Mouse (Mus musculus) hindbrain, embryonic 14.5 days (tissue): ENCODE results near the gene Slx4ip. TPM values are rescaled to one million over a fixed set of nuclear protein-coding genes. Genes with fewer than 3 reads are reported as not detected.

ENCODE experiments used
- ATAC-seq: fragments of 200-750 bp; cut with Nextera tagmentation; 2 replicates; pipeline ENCODE4 v1.8.0; 2017; ENCODE audit warnings: moderate number of reproducible peaks, mild to moderate bottlenecking, moderate TSS enrichment, moderate library complexity; ENCODE audit not compliant: low FRiP score
- DNase-seq: peaks from one replicate; pipeline ENCODE4 v3.0.0-alpha.2; 2015; ENCODE audit warnings: low spot score
- H3K27ac ChIP-seq: fragments of 300-500 bp; sonication (generic); 2 replicates; pipeline ENCODE4 v1.5.1; 2014; ENCODE audit warnings: mild to moderate bottlenecking, moderate library complexity
- H3K27me3 ChIP-seq: fragments of 300-500 bp; sonication (generic); 2 replicates; pipeline ENCODE4 v1.6.1; 2014; ENCODE audit warnings: mild to moderate bottlenecking, low read length, mixed read lengths; ENCODE audit not compliant: control insufficient read depth, insufficient read depth
- H3K36me3 ChIP-seq: fragments of 300-500 bp; sonication (generic); replicated peaks from 2 replicates; pipeline ENCODE4 v1.6.1; 2014; ENCODE audit not compliant: control insufficient read depth, insufficient read depth
- H3K4me1 ChIP-seq: fragments of 300-500 bp; sonication (generic); replicated peaks from 2 replicates; pipeline ENCODE4 v1.6.1; 2014; ENCODE audit warnings: antibody characterized with exemption, low read length, mixed read lengths; ENCODE audit not compliant: control insufficient read depth, insufficient read depth
- H3K4me2 ChIP-seq: fragments of 300-500 bp; sonication (generic); replicated peaks from 2 replicates; pipeline ENCODE4 v1.6.1; 2014; ENCODE audit warnings: mild to moderate bottlenecking, moderate library complexity
- H3K4me3 ChIP-seq: fragments of 300-500 bp; sonication (generic); replicated peaks from 2 replicates; pipeline ENCODE4 v1.5.1; 2014; ENCODE audit warnings: mild to moderate bottlenecking, low read length
- H3K9ac ChIP-seq: fragments of 300-500 bp; sonication (generic); 2 replicates; pipeline ENCODE4 v1.6.1; 2014
- H3K9me3 ChIP-seq: fragments of 300-500 bp; sonication (generic); 2 replicates; pipeline ENCODE4 v1.6.1; 2016; ENCODE audit warnings: low read length; ENCODE audit not compliant: control insufficient read depth
- WGBS: fragments of 180-500 bp; shearing (Covaris S2); extraction: QIAGEN DNeasy Blood & Tissue Kit; methylation state at CpG from one replicate; pipeline ENCODE4 v1.1.7; 2014; 5-methylcytosine and 5-hydroxymethylcytosine counted together
- polyA plus RNA-seq: library from polyadenylated mRNA; unstranded; fragments of >200 nt; fragmentation: Nextera tagmentation; extraction: Ambion mirVana; gene quantifications from 2 replicates; pipeline ENCODE4 v1.2.1, GENCODE M21; 2014

Slx4ip gene
- polyA plus RNA-seq, 1 experiment from 2014 or later = 13.0 TPM

DNA sequence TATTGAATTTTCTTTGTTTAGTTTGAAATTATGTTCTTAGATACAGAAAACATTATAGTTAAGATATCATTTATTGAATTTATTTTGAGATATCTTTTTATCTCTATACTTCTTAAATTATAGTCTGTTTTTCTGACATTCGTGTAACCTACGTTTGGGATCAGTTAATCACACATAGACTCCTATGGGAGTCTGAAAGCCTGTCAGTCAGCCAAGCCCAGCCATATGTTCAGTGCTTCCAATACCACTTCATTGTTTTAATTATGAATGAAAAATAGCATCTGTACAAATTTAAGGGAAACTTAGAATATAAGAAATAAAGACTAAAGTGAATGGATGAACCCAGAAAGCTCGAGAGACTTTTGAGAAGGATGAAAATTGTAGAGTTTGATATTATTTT lies 17.6 kb downstream of the Slx4ip start:
- no peak overlapping the region for H3K27ac ChIP-seq
- H3K9ac ChIP-seq = no peak overlapping the region
- H3K4me2 ChIP-seq = no peak overlapping the region
- H3K36me3 ChIP-seq = peaks cover 11% of the 10 kb centered on the region; the same call in 1 of the 2 replicates
- 43% methylated on average over 3 of the region's 3 CpGs for WGBS
- ATAC-seq (no peak), DNase-seq (no peak)
- H3K4me1 ChIP-seq = 0 out of 2 replicates have a peak, but pooled peaks cover 4% of the 10 kb centered on the region
- H3K4me3 ChIP-seq = no peak overlapping the region
- no peaks in the 10 kb centered on the region for H3K27me3 ChIP-seq
- no peaks in the 10 kb centered on the region for H3K9me3 ChIP-seq

DNA sequence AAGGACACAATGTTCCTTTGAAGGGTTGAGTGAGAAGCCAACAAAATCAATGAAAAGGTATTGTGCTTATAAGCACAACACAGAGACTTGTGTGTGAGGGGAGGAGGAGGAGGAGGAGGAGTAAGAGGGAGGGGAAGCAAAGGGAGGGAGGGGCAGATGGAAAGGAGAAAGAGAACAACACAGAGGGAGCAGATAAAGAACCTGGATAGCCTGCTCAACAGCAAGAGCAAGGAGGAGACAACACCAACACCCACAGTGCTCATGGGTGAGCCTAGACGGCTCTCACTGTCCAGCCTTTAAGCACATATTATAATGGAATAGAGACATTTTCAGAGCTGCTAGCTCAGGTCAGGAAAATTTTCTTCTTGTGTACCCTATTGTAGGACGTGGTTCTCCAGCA lies 18.3 kb downstream of the Slx4ip start:
- H3K4me3 ChIP-seq = no peak overlapping the region
- 71% methylated on average over 2 of the region's 2 CpGs for WGBS
- no peak for ATAC-seq

DNA sequence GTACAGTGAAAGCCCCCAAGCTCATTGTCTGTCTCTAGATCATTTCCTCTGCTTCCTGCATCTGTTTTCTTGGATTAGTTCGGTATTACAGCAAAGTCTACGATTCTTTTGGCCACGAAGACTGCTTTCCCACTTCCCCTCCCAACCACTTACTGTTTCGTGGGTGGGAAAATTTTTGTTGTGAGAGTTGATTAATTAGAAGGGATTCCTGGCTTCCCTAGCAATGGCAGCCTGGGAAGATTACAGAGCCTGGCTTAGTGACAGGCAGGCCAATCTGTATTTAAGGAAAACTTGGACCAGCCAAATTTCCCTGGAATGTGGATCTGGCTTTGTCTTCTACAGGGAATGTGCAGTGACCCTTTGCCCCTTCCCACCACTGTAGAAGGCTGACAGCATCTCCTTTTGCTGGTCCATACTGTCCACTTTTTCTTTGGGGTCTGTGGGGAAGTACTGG lies 21.0 kb downstream of the Slx4ip start:
- DNase-seq (no peak), ATAC-seq (no peak)
- no peaks in the 10 kb centered on the region for H3K9me3 ChIP-seq
- 0 out of 2 replicates have a peak, but pooled peaks cover 4% of the 10 kb centered on the region for H3K4me1 ChIP-seq
- no peak overlapping the region for H3K9ac ChIP-seq
- H3K4me2 ChIP-seq = no peak overlapping the region
- no peaks in the 10 kb centered on the region for H3K27me3 ChIP-seq
- WGBS = 7% methylated on average over 4 of the region's 4 CpGs
- no peak overlapping the region for H3K4me3 ChIP-seq
- peak overlapping the region; percentile 45; the same call in 1 of the 2 replicates for H3K27ac ChIP-seq
- H3K36me3 ChIP-seq = no peaks in the 10 kb centered on the region

More for the DNA sequence above, 18.3 kb downstream of the Slx4ip start:
- Histone ChIP-seq H3K27ac (no peak overlapping the region), H3K4me1 (0 out of 2 replicates have a peak, but pooled peaks cover 4% of the 10 kb centered on the region), H3K9me3 (no peaks in the 10 kb centered on the region), H3K27me3 (no peaks in the 10 kb centered on the region), H3K4me2 (no peak overlapping the region), H3K36me3 (peaks cover 11% of the 10 kb centered on the region; the same call in 1 of the 2 replicates), H3K9ac (no peak overlapping the region)
- DNase-seq = no peak

DNA sequence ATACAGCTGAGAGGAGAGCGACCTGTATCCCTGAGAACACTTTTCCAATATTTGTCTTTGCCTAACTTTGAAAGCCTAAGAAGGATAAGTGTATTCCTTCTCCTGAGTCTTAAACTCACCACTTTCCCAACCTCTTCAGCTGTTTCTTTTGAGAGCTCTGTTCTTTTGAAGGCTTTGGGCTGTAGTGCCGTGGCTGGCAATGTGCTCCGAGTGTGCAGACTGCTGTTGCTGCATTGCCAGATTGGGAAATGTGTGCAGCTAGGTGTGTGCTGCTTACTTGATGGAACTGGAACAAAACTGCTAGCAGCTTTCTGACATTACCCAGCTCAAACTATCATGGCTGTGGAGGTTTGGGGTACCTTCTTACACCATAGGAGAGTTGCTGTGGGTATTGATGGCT lies 22.0 kb downstream of the Slx4ip start:
- no peak overlapping the region for H3K4me3 ChIP-seq
- no peaks in the 10 kb centered on the region for H3K9me3 ChIP-seq
- no peak for DNase-seq
- WGBS = 32% methylated on average over 3 of the region's 3 CpGs
- no peak overlapping the region for H3K4me2 ChIP-seq
- 0 out of 2 replicates have a peak, but pooled peaks cover 4% of the 10 kb centered on the region for H3K4me1 ChIP-seq
- no peak overlapping the region for H3K9ac ChIP-seq
- no peaks in the 10 kb centered on the region for H3K27me3 ChIP-seq
- ATAC-seq = no peak
- H3K27ac ChIP-seq = peak overlapping the region; percentile 4; the same call in 1 of the 2 replicates
- H3K36me3 ChIP-seq = no peaks in the 10 kb centered on the region

DNA sequence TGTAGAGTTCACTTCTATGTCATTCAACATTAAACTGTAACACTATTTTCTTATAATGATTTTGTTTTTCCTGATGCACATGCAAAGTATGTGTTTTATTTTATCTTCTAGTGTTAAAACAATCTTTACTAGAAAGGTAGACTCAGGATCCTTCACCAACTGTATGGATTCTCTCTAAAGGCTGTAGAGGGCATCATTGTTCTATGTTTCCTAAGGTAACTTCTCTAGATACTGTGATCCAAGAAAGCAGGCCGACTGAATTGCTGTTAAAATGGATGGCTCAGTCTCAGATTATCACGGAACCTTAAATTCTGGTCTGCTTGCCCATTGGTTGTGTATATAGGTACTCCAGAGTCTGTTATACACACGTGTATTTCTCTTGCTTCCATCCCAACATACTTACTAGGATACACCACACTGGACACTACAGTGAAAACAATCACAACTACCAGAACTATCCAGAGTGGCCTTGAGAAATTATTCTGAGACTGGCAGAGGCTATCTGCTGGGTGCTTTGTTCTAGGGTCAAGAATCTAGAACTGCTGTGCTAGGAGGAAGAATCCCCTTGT lies 23.4 kb downstream of the Slx4ip start:
- no peak overlapping the region for H3K4me2 ChIP-seq
- 0 out of 2 replicates have a peak, but pooled peaks cover 4% of the 10 kb centered on the region for H3K4me1 ChIP-seq
- H3K27ac ChIP-seq = no peak overlapping the region
- H3K9me3 ChIP-seq = no peaks in the 10 kb centered on the region
- ATAC-seq (peak; percentile 68; the same call in 1 of the 2 replicates), DNase-seq (peak; percentile 76)
- no peaks in the 10 kb centered on the region for H3K27me3 ChIP-seq
- no peaks in the 10 kb centered on the region for H3K36me3 ChIP-seq
- H3K9ac ChIP-seq = no peak overlapping the region
- WGBS = 29% methylated on average over 3 of the region's 3 CpGs
- H3K4me3 ChIP-seq = no peak overlapping the region

DNA sequence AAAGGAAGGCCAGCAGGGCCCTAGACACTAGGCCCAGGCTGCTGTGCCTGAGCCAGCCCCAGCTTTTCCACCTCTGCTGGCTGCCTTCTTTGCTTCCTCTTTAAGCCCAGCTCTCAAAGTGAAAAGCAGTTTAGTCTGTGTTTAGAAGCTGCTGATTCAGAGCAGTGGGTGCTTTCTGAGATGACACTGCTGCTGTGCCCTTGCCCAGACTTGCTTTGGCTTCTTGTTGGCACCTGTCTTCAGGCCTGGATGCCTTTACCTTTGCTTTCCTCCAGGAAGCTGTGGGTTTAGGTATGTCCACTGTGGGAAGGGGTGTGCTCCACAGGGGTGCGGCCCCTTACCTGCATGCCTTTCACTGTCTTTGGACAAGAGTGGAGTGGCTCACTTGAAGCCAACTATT lies 28.4 kb downstream of the Slx4ip start:
- Histone ChIP-seq H3K9me3 (no peaks in the 10 kb centered on the region), H3K36me3 (no peaks in the 10 kb centered on the region), H3K27me3 (no peaks in the 10 kb centered on the region), H3K27ac (no peak overlapping the region), H3K4me3 (no peak overlapping the region), H3K4me2 (no peak overlapping the region), H3K9ac (no peak overlapping the region), H3K4me1 (no peaks in the 10 kb centered on the region)
- WGBS = 81% methylated on average over 1 of the region's 1 CpGs
- ATAC-seq (no peak), DNase-seq (no peak)

DNA sequence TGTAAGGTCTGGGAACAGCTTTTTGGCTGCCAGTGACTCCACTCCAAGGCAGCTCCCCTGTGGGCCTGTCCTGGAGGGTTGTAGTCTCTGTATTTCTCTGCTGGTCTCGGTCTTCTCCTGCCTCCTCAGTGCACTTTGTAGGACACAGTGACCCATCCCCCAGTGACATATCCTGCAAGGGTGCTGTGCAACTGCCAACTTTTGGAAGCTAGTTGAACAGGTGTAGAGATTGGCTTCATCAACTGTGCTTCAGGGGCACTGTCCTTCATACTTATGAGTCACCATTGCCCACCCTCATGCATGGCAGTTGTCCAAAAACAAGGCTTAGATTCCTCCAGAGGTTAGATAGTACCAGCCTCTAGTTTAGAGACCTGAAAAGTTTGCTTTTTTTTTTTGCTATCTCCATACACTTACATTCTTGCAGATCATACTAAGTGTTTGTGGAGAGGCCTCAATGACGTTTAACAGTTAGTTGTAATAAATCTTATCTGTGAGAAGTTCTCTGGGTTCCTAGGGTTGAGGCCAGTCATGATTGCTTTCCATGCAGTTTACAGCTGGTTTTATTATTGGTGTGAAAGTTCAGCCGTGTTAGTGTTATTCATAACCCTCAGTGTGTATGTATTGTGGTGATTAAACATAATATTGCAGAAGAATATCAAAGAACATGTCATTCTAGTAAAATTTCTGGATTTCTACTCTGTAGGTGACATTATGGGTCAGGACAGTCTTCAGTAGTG lies 29.4 kb downstream of the Slx4ip start:
- DNase-seq (no peak), ATAC-seq (no peak)
- no peak overlapping the region for H3K4me2 ChIP-seq
- 89% methylated on average over 3 of the region's 3 CpGs for WGBS
- no peak overlapping the region for H3K4me3 ChIP-seq
- H3K36me3 ChIP-seq = no peaks in the 10 kb centered on the region
- no peak overlapping the region for H3K9ac ChIP-seq
- H3K4me1 ChIP-seq = no peaks in the 10 kb centered on the region
- H3K27ac ChIP-seq = no peak overlapping the region
- H3K27me3 ChIP-seq = no peaks in the 10 kb centered on the region
- H3K9me3 ChIP-seq = no peaks in the 10 kb centered on the region

DNA sequence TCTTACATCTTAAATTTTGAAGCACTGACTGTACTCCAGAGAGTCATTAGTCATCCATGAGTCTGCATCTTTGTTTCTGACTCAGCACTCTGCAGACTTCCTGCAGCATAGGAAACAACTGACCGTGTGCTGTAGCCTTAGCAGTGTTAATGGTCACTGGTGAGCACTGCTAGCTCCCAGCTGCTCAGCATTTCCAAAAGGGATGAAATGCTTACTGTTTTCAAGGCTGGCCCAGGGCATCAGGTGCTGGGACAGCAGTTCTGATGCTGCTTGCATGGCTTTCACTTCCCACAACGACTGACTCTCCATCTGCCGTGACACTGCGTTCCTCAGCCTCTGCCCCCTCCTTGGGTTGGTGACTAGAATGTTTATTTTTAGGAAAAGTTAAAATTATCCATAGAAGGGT lies 30.0 kb downstream of the Slx4ip start:
- Histone ChIP-seq H3K27ac (no peak overlapping the region), H3K9ac (no peak overlapping the region), H3K4me2 (no peak overlapping the region), H3K36me3 (no peaks in the 10 kb centered on the region), H3K4me3 (no peak overlapping the region), H3K9me3 (no peaks in the 10 kb centered on the region), H3K27me3 (no peaks in the 10 kb centered on the region), H3K4me1 (no peaks in the 10 kb centered on the region)
- WGBS = 58% methylated on average over 4 of the region's 4 CpGs
- DNase-seq = no peak
- no peak for ATAC-seq

DNA sequence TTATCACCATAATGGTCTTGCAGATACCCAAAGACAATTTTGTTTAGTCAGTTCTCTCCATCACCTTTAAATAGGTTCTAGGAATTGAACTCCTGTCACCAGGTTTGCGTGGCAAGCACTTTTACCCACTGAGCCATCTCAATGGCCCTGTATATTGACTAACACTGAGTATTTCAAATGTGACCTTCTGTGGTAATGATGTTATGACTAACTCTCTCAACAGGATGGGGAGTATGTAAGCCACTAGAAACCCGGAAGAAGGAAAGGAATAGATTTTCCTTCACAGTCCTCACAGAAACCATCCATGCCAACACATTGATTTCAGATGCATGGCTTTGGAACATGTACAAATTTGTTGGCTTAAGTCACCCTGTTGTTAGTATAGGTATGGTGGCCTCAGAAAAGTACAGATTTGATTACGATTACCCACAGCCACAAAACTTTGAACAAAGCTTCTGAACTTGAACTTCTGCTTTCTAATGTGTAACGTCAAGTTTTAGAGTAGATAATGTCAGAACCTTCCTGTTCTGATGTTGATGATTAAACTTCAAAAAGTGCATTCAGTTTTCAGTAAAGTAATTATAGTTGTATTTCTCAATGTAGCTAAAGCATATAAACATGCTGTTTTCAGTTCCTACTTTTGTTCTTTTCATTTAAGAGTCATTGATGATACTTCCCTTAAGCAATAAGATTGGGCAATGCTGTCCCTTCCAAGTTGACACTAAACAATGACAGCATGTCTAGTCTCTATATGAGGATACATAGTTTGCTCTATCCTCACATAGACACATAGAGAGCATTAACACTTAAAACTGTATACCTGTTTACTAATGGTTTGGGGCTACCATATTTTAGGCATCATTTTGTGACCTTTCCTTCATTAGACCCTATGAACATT lies 45.6 kb downstream of the Slx4ip start:
- no peaks in the 10 kb centered on the region for H3K36me3 ChIP-seq
- 94% methylated on average over 4 of the region's 4 CpGs for WGBS
- no peak for DNase-seq

More for the DNA sequence above, 45.6 kb downstream of the Slx4ip start:
- ATAC-seq = no peak
- no peaks in the 10 kb centered on the region for H3K4me1 ChIP-seq
- H3K4me3 ChIP-seq = no peak overlapping the region
- H3K9me3 ChIP-seq = no peaks in the 10 kb centered on the region
- no peaks in the 10 kb centered on the region for H3K27me3 ChIP-seq
- H3K9ac ChIP-seq = no peak overlapping the region
- no peak overlapping the region for H3K4me2 ChIP-seq
- no peak overlapping the region for H3K27ac ChIP-seq
